Mouse (Mus musculus): ENCODE measurements around the gene H2-Aa.
"Not testable (repeated sequence)": the region's sequence is repeated elsewhere in the genome, so short reads cannot be mapped to it uniquely, and the experiment has no call there.

The H2-Aa gene

DNA sequence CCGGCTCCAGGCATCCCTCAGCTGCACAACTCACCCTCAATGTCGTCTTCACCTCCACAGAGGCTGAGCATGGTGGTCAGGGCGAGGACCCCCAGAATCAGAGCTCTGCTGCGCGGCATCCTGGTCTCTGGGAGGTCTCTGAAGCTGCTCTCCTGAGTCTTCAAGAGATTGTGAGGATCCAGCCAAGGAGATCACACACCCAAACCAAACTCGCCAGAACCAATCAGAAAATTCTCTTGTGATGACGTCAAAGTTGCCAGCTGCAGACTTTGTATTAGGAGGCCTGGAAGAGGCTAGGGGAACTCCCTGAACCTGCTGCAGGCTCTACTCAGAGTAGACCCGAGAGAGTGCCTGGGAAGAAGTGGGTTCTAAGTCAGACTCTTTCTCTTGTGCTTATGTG, at the start of gene H2-Aa:
TSS of gene H2-Aa (minus strand) at position 176 of the 400 bp plus-strand sequence.
- DNase-seq: peak; percentile 37

DNA sequence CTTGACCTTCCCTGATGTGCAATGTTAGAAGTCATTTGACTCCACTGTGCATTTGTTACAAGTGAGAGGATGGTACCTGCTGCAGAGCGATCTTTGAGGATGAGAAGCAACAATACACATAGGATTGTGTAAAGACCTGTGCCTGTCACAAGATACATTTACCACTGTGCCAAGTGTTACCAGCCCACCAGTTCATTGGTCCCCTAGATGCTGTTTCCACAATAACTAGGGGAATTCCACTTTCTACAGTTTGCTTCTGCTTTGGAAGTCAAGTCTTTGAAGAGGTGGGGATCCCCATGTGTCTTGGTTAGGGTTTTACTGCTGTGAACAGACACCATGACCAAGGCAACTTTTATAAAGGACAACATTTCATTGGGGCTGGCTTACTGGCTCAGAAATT, 43.6 kb upstream of the H2-Aa start:
- DNase-seq: no peak

- DNase-seq: no peak
These were observed 42.2 kb upstream of the H2-Aa start for GRCm38 (mm10) chr17:34329807-34330206.

DNA sequence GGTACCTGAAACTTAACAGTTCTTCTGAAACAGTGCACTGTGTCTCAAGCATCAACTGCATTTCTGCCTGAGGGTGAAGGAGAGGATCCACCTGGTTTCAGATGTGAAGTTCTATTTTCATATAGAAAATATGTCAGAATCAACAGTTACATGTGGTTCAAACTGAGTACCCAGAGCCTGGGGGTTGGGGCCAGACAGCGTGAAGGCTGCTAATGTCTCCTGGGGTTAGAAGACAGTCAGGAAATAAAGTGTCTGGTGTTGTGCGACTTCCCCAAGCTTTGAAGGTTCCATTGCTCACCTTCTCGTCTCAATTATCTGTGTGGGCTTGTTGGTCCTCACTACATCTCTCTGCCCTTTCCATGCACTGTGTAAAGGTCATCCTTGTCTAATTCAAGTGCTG, 38.8 kb upstream of the H2-Aa start:
- no peak for DNase-seq

- DNase-seq: no peak
These were observed 37.8 kb upstream of the H2-Aa start, which contains the start of gene H2-Eb2 for GRCm38 (mm10) chr17:34325436-34325835. Gene H2-Eb2, plus strand, starts transcription at chr17:34325665.

DNA sequence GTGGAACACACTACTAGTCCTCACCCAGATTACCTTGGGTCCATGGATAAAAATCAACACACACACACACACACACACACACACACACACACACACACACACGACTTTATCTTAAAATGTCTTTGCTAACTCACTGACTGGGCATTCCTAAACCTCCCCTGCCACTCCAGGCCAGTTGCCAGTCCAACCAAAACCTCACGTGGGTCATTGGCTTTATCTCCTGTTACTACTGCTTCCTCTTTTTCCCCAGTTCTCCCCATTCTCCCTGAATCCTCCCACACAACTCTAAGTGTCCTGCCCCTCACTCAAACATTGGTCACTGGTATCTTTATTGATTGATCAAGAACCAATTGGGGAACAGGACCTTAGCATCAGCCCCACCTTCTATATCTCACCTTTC, 29.7 kb upstream of the H2-Aa start:
- DNase-seq: no peak

- no peak for DNase-seq
These were observed 29.1 kb upstream of the H2-Aa start for GRCm38 (mm10) chr17:34316697-34317096.

GRCm38 (mm10) chr17:34315512-34315911, 27.9 kb upstream of the H2-Aa start:
- no peak for DNase-seq

DNA sequence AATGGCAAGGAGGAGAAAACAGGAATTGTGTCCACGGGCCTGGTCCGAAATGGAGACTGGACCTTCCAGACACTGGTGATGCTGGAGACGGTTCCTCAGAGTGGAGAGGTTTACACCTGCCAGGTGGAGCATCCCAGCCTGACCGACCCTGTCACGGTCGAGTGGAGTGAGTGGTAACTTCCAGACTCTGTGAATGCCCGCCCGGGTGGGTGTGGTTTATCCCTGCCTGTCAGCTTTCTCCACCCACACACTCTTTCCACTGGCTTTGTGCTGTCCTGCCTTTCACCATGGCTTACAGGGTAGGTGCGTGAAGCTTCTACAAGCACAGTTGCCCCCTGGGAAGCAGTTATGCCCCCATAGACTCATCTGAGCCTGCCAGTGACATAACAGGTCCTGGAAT, 26.7 kb upstream of the H2-Aa start:
- no peak for DNase-seq

DNA sequence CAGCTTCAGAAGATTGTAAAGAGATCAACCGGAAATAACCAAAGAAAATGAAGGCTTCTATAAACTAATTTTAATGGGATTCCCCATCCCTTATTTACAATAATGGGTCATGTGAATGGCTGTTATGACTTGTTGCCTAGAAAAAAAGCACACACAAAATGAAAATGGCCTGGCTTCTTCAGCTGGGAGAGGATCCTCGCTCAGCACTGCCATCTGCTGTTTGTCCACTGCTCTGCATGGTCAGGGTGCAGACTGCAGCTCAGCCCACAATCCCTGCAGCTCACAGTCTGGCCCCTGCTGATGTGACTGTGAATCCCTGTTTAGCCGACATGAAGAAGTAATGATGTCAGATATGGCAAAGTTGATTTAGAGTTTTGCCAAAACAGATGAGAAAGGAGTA, 25.8 kb upstream of the H2-Aa start:
- peak; percentile 19 for DNase-seq

GRCm38 (mm10) chr17:34312185-34312584, 24.6 kb upstream of the H2-Aa start:
- no peak for DNase-seq

DNA sequence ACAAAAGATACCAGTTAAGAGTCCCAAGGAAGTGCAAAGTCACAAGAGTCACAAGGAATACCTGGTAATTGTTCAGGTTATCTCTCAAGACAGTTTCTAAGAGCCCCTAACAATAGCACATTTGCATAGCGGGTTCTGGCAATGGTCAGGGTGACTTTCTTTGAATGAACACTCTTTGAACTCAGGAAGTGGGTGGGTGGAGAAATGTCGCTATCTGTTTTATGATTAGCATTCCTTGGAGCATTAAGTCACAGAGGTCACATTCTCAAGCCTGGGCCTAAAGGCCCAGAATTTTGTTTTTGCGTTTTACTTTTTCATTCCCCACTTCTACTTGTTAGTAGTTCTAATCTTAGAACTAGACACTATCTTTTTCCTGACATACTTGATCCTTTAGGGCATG, 22.9 kb upstream of the H2-Aa start:
- not testable (repeated sequence) for DNase-seq

DNA sequence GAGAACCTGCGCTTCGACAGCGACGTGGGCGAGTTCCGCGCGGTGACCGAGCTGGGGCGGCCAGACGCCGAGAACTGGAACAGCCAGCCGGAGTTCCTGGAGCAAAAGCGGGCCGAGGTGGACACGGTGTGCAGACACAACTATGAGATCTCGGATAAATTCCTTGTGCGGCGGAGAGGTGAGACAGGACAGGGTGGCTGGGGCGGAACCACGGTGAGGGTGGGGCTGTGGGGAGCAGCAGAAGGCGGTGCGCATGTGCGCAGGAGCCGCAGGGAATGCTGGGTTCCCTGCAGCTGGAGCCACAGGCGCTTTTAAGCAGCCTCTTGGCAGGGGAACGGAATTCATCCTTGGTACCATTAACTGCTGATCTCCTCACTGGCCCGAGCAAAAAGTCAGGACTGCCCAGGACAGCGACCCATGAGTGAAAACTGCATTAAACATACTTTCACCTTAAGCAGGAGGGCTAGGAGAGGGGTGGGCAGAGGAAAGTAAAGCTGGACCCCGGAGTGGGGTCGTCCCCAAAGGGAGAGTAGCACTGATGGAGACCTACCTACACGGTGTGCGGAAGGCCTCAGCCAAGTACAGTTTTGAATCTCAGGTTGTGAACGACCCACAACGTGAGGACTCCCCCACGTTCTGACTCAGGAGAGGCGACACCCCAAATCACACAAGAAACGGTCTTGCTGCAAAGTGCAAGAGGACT, 22.2 kb upstream of the H2-Aa start:
- DNase-seq: peak; percentile 44

GRCm38 (mm10) chr17:34309225-34309624, 21.6 kb upstream of the H2-Aa start:
- DNase-seq: no peak

- no peak for DNase-seq
These were observed 20.5 kb upstream of the H2-Aa start for GRCm38 (mm10) chr17:34308161-34308560.

DNA sequence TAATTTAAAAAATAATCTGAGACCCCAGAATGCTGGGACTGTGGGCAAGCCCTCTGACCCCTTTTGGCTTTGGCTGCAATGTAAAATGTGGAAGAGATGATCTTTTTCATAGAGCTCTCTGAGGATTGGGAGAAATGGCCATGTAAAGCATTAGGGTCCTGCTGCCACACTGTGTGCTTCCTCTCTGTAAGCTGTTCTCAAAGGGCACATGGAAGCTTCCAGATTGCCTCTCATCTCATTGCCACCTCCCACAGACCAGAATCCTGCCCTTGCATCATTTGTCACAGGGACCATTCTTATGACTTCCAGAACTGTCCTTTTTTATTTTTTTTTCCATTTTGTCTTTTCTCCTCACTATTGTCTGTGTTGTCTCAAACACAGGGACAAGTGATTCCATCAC, 19.6 kb upstream of the H2-Aa start:
- DNase-seq: no peak

DNA sequence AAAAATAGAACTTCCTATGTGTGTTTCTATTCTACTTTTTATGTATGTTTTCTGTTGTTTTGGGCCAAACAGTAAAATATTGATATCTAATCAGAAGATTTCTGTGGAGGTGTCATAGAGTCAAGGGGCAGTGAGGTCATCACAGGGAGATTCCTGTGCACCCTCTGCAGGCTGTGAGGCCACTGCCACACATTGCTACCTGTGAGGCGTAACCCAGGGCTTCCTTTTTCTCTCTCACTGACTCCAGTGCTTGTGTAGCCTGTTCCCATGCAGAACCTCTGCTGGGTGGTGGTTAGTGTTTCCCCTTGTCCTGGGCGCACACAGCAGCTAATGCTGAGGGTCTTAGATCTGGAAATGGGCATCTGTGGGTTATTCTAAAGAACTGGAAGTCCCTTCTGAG, 18.8 kb upstream of the H2-Aa start:
- no peak for DNase-seq

- DNase-seq: peak; percentile 53
These were observed 17.9 kb upstream of the H2-Aa start, which contains the start of gene H2-Eb1 for GRCm38 (mm10) chr17:34305380-34306030. Gene H2-Eb1, plus strand, starts transcription at chr17:34305867.

DNA sequence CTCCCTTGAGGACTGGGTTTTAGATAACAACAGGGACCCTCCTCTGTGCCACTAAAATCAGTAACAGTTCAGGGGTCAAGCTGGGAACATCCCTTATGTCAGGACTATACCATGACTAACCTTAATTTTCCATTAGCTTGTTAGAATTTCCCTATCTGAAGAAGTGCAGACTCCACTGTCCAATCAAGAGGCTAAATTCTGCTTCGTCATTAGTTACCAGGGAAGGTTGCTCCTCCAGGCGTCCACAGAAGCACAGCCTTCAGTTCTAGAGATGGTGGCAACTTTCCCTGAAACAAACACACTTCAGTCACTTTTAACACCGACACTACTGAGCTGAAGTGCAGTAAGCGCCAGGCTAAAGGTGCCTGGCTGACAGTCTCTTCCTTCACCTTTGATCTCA, 17.1 kb upstream of the H2-Aa start:
- DNase-seq: no peak

DNA sequence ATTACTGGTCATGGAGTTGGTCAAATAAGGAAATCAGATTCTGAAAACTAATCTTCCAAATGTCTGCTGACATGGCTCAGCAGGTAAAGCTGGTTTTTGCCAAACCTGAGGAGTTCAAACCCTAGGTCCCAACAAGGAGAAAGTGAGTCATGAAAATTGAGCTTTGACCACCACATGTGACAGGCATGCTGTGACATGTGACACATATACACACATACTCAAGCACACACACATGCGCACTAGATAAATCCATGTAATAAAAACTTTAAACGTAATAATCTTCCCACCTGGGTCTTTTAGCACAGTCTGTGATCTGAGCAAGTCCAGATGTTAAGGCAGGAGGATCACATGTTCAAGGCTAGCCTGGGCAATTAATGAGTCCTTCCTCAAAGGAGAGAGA, 16.2 kb upstream of the H2-Aa start:
- no peak for DNase-seq

- DNase-seq: no peak
These were observed 14.1 kb upstream of the H2-Aa start for GRCm38 (mm10) chr17:34301670-34302190.

- DNase-seq: no peak
These were observed 13.3 kb upstream of the H2-Aa start for GRCm38 (mm10) chr17:34300691-34301566.

GRCm38 (mm10) chr17:34300071-34300470, 12.4 kb upstream of the H2-Aa start:
- no peak for DNase-seq
